Mouse (Mus musculus) C2C12 (cell line): ENCODE measurements at regions not wholly inside any gene's neighbourhood (a gene's known extent, or its start where the extent isn't known, plus 50 kb on each side); places are given as distances from the start of the nearest gene placed in this dataset.

ENCODE experiments used
- H3K27me3 ChIP-seq: one replicate; pipeline ENCODE4 v1.6.1; 2011; ENCODE audit not compliant: control insufficient read depth, insufficient read depth, insufficient read length
- H3K36me3 ChIP-seq: one replicate; pipeline ENCODE4 v1.6.1; 2011; ENCODE audit not compliant: control insufficient read depth, insufficient read depth
- H3K4me3 ChIP-seq: one replicate; pipeline ENCODE4 v1.5.1; 2011; ENCODE audit warnings: mild to moderate bottlenecking, control low read depth; ENCODE audit not compliant: poor library complexity, insufficient read depth, severe bottlenecking
- H3K79me2 ChIP-seq: one replicate; pipeline ENCODE4 v1.6.1; 2011; ENCODE audit not compliant: control insufficient read depth, insufficient read depth
- H3K79me3 ChIP-seq: one replicate; pipeline ENCODE4 v1.6.1; 2011; ENCODE audit warnings: low read depth, control low read depth
- H3ac ChIP-seq: one replicate; pipeline ENCODE3; 2011; ENCODE audit warnings: low read depth; ENCODE audit not compliant: control insufficient read depth, insufficient read length
- CEBPB ChIP-seq: IDR thresholded peaks from one replicate; pipeline ENCODE4 v1.6.1; 2011; ENCODE audit warnings: low read depth, mild to moderate bottlenecking, control low read depth, moderate library complexity
- CTCF ChIP-seq: IDR thresholded peaks from one replicate; pipeline ENCODE4 v1.5.1; 2011; ENCODE audit not compliant: control insufficient read depth, insufficient read depth, insufficient read length
- FOSL1 ChIP-seq: IDR thresholded peaks from one replicate; pipeline ENCODE4 v1.8.0; 2011; ENCODE audit warnings: mild to moderate bottlenecking, low read length; ENCODE audit not compliant: poor library complexity, insufficient read depth, severe bottlenecking
- MAX ChIP-seq: IDR thresholded peaks from one replicate; pipeline ENCODE4 v1.6.1; 2011; ENCODE audit warnings: mild to moderate bottlenecking, control low read depth
- MYOD1 ChIP-seq: IDR thresholded peaks from one replicate; pipeline ENCODE4 v1.6.1; 2011; ENCODE audit warnings: low read depth; ENCODE audit not compliant: control insufficient read depth, insufficient read length
- MYOG ChIP-seq: IDR thresholded peaks from one replicate; pipeline ENCODE4 v1.6.1; 2011; ENCODE audit not compliant: control insufficient read depth, insufficient read length; ENCODE audit errors: extremely low read depth
- USF1 ChIP-seq: IDR thresholded peaks from one replicate; pipeline ENCODE4 v1.6.1; 2011; ENCODE audit warnings: low read depth, mild to moderate bottlenecking, control low read depth, moderate library complexity

GRCm38 (mm10) chr9:85588077-85588476 is 161.1 kb downstream of the Ibtk start:
- Histone ChIP-seq H3K36me3 (no peaks in the 10 kb centered on the region), H3K79me3 (no peaks in the 10 kb centered on the region), H3K27me3 (no peaks in the 10 kb centered on the region), H3K4me3 (no peak overlapping the region), H3ac (no peak overlapping the region), H3K79me2 (no peaks in the 10 kb centered on the region)
- no peak for TF ChIP-seq MYOG
- TF ChIP-seq CTCF, result peak; percentile 13

- H3ac ChIP-seq, result no peak overlapping the region
- H3K36me3 ChIP-seq, result no peaks in the 10 kb centered on the region
- no peaks in the 10 kb centered on the region for H3K79me2 ChIP-seq
- H3K4me3 ChIP-seq, result no peak overlapping the region
- TF ChIP-seq FOSL1 (no peak), CEBPB (no peak), CTCF (no peak), MYOD1 (no peak), MYOG (no peak), USF1 (no peak), MAX (no peak)
- H3K27me3 ChIP-seq, result no peaks in the 10 kb centered on the region
- no peaks in the 10 kb centered on the region for H3K79me3 ChIP-seq
These were observed 168.0 kb downstream of the Ibtk start for GRCm38 (mm10) chr9:85581028-85581595.

- Histone ChIP-seq H3K27me3 (no peaks in the 10 kb centered on the region), H3K4me3 (no peak overlapping the region), H3K36me3 (no peaks in the 10 kb centered on the region), H3K79me2 (no peaks in the 10 kb centered on the region), H3ac (no peak overlapping the region), H3K79me3 (no peaks in the 10 kb centered on the region)
- no peak for TF ChIP-seq FOSL1
- TF ChIP-seq CEBPB, result no peak
- no peak for TF ChIP-seq USF1
- TF ChIP-seq MYOG, result no peak
- no peak for TF ChIP-seq MAX
- TF ChIP-seq MYOD1, result no peak
These were observed 171.3 kb downstream of the Ibtk start for GRCm38 (mm10) chr9:85577812-85578211.

GRCm38 (mm10) chr9:85577338-85577737 is 171.8 kb downstream of the Ibtk start:
- Histone ChIP-seq H3K27me3 (no peaks in the 10 kb centered on the region), H3K36me3 (no peaks in the 10 kb centered on the region), H3K79me2 (no peaks in the 10 kb centered on the region), H3K79me3 (no peaks in the 10 kb centered on the region), H3ac (no peak overlapping the region), H3K4me3 (no peak overlapping the region)
- TF ChIP-seq MYOG, result no peak
- no peak for TF ChIP-seq CTCF
- no peak for TF ChIP-seq MYOD1
- no peak for TF ChIP-seq MAX
- no peak for TF ChIP-seq CEBPB
- TF ChIP-seq USF1, result no peak
- no peak for TF ChIP-seq FOSL1

GRCm38 (mm10) chr9:85568877-85569276 is 180.3 kb downstream of the Ibtk start:
- Histone ChIP-seq H3K36me3 (no peaks in the 10 kb centered on the region), H3K79me3 (no peaks in the 10 kb centered on the region), H3ac (no peak overlapping the region), H3K79me2 (no peaks in the 10 kb centered on the region), H3K27me3 (no peaks in the 10 kb centered on the region), H3K4me3 (no peak overlapping the region)
- TF ChIP-seq CTCF, result no peak
- TF ChIP-seq MYOG, result no peak
- TF ChIP-seq MAX, result no peak
- no peak for TF ChIP-seq USF1
- TF ChIP-seq FOSL1, result no peak
- no peak for TF ChIP-seq MYOD1
- TF ChIP-seq CEBPB, result no peak

- Histone ChIP-seq H3K4me3 (no peak overlapping the region), H3K79me2 (no peaks in the 10 kb centered on the region), H3K27me3 (no peaks in the 10 kb centered on the region), H3K79me3 (no peaks in the 10 kb centered on the region), H3K36me3 (no peaks in the 10 kb centered on the region), H3ac (no peak overlapping the region)
- TF ChIP-seq MAX (no peak), FOSL1 (no peak), MYOG (no peak), USF1 (no peak), CTCF (no peak), CEBPB (no peak), MYOD1 (no peak)
These were observed 197.3 kb downstream of the Ibtk start for GRCm38 (mm10) chr9:85551871-85552270.
